Mouse (Mus musculus): ENCODE results near the gene Sgsm2. TPM values are rescaled to one million over a fixed set of nuclear protein-coding genes. Genes with fewer than 3 reads are reported as not detected.

Gene Sgsm2
- polyA plus RNA-seq, 1 experiment from 2014 or later: 9.7 TPM

GRCm38 (mm10) chr11:74838971-74839370, 57.9 kb downstream of the Sgsm2 start:
- WGBS: 49% methylated on average over 6 of the region's 6 CpGs
- no peak for ATAC-seq
- no peaks in the 10 kb centered on the region for H3K9me3 ChIP-seq (replicated peaks)
- H3K4me1 ChIP-seq: peaks cover 36% of the 10 kb centered on the region
- peak overlapping the region; percentile 87 for H3K4me2 ChIP-seq
- H3K27me3 ChIP-seq: no peaks in the 10 kb centered on the region
- H3K36me3 ChIP-seq (ENCODE audit: poor library complexity, severe bottlenecking): peaks cover 34% of the 10 kb centered on the region
- H3K9ac ChIP-seq: peak overlapping the region; percentile 75; the same call in 1 of the 2 replicates
- H3K27ac ChIP-seq: peak overlapping the region; percentile 85
- H3K4me3 ChIP-seq: peak overlapping the region; percentile 60

DNA sequence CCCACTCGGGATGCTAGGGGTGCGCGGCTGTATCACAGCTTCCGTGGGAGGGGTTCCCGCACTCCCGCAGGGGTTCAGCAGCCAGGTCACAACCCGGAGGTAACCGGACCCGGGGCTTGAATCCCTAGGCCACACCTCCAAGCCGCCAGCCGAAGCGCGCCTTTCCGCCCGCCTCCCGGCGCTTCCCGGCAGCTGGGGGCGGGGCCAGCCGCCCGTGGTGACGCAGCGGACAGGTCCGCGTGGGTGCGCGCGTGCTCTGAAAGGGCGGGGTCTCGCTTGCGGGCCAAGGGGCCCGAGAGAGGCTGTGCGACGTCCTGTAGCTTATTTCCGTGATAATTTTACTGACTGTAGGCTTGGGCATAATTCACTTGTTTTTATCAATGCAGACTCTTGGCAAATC, 58.4 kb downstream of the Sgsm2 start:
- peak; percentile 72 for ATAC-seq
- peaks cover 41% of the 10 kb centered on the region for H3K4me1 ChIP-seq
- H3K27ac ChIP-seq: peak overlapping the region; percentile 85
- no peaks in the 10 kb centered on the region for H3K9me3 ChIP-seq (replicated peaks)
- peak overlapping the region; percentile 87 for H3K4me2 ChIP-seq
- under 1% methylated on average over 29 of the region's 35 CpGs for WGBS
- peak overlapping the region; percentile 60 for H3K4me3 ChIP-seq
- no peaks in the 10 kb centered on the region for H3K27me3 ChIP-seq
- peak overlapping the region; percentile 75 for H3K9ac ChIP-seq
- H3K36me3 ChIP-seq (ENCODE audit: poor library complexity, severe bottlenecking): peaks cover 29% of the 10 kb centered on the region

- Histone ChIP-seq H3K27me3 (no peaks in the 10 kb centered on the region), H3K27ac (peak overlapping the region; percentile 85), H3K4me3 (peak overlapping the region; percentile 60), H3K36me3 (ENCODE audit: poor library complexity, severe bottlenecking) (peaks cover 23% of the 10 kb centered on the region), H3K9me3 (replicated peaks) (no peaks in the 10 kb centered on the region), H3K4me2 (peak overlapping the region; percentile 87), H3K4me1 (peaks cover 47% of the 10 kb centered on the region), H3K9ac (peak overlapping the region; percentile 75)
- WGBS: under 1% methylated on average over 49 of the region's 54 CpGs
- ATAC-seq: peak; percentile 71
Measured at GRCm38 (mm10) chr11:74837694-74838431, 59.0 kb downstream of the Sgsm2 start.

DNA sequence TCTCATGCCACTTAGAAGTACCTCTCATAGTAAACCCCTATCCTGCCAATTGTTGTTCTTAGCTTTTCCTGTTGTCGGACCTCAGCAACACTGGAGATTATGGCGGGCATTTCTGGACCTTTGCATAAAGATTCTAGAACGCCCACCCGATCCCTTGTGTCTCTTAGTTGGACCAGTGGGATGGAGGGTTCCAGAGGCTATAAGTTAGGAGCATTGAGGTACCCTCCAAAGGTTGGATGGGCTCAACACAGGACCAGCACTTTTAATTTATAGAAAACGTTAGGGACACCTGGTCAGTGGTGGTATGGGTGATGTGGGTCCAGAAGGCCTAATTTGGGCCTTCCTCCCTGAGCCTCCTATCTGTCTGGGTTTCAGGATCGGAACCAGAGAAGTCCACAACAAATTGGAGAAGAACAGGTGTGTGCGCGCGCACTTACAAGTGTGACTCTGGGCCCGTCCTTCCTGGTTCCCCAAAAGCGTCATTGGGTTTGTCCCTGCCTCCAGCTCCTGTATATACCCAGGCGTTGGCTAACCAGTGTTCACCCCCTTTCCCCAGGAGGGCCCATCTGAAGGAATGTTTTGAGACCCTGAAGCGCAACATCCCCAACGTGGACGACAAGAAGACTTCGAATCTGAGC, 59.7 kb downstream of the Sgsm2 start:
- peak overlapping the region; percentile 60 for H3K4me3 ChIP-seq
- H3K4me1 ChIP-seq: peaks cover 52% of the 10 kb centered on the region
- no peaks in the 10 kb centered on the region for H3K27me3 ChIP-seq
- WGBS: 45% methylated on average over 16 of the region's 16 CpGs
- peaks cover 16% of the 10 kb centered on the region for H3K36me3 ChIP-seq (ENCODE audit: poor library complexity, severe bottlenecking)
- H3K27ac ChIP-seq: peak overlapping the region; percentile 85
- H3K9me3 ChIP-seq (replicated peaks): no peaks in the 10 kb centered on the region
- peak overlapping the region; percentile 75 for H3K9ac ChIP-seq
- H3K4me2 ChIP-seq: peak overlapping the region; percentile 87
- ATAC-seq: no peak; the same call in 1 of the 2 replicates

GRCm38 (mm10) chr11:74836225-74837055, 60.4 kb downstream of the Sgsm2 start:
- Histone ChIP-seq H3K9me3 (replicated peaks) (no peaks in the 10 kb centered on the region), H3K27me3 (no peaks in the 10 kb centered on the region), H3K36me3 (ENCODE audit: poor library complexity, severe bottlenecking) (0 out of 2 replicates have a peak, but pooled peaks cover 10% of the 10 kb centered on the region), H3K9ac (no peak overlapping the region), H3K27ac (no peak overlapping the region), H3K4me3 (no peak overlapping the region), H3K4me1 (peaks cover 52% of the 10 kb centered on the region), H3K4me2 (no peak overlapping the region)
- WGBS: 90% methylated on average over 20 of the region's 22 CpGs
- no peak for ATAC-seq

GRCm38 (mm10) chr11:74835593-74836224, 61.2 kb downstream of the Sgsm2 start:
- H3K4me2 ChIP-seq: no peak overlapping the region
- peak overlapping the region; percentile 38; the same call in 1 of the 2 replicates for H3K9ac ChIP-seq
- 87% methylated on average over 6 of the region's 6 CpGs for WGBS
- no peak overlapping the region for H3K4me3 ChIP-seq
- 0 out of 2 replicates have a peak, but pooled peaks cover 10% of the 10 kb centered on the region for H3K36me3 ChIP-seq (ENCODE audit: poor library complexity, severe bottlenecking)
- peaks cover 52% of the 10 kb centered on the region for H3K4me1 ChIP-seq
- H3K27ac ChIP-seq: no peak overlapping the region
- no peaks in the 10 kb centered on the region for H3K27me3 ChIP-seq
- no peaks in the 10 kb centered on the region for H3K9me3 ChIP-seq (replicated peaks)
- no peak for ATAC-seq

- Histone ChIP-seq H3K4me1 (peaks cover 53% of the 10 kb centered on the region), H3K36me3 (ENCODE audit: poor library complexity, severe bottlenecking) (0 out of 2 replicates have a peak, but pooled peaks cover under 1% of the 10 kb centered on the region), H3K9me3 (replicated peaks) (no peaks in the 10 kb centered on the region), H3K27me3 (no peaks in the 10 kb centered on the region), H3K27ac (peak overlapping the region; percentile 5; the same call in 1 of the 2 replicates), H3K4me3 (no peak overlapping the region; the same call in 1 of the 2 replicates), H3K4me2 (0 out of 2 replicates have a peak overlapping the region, but pooled peaks have one; percentile 91), H3K9ac (0 out of 2 replicates have a peak overlapping the region, but pooled peaks have one; percentile 26)
- 62% methylated on average over 5 of the region's 5 CpGs for WGBS
- no peak for ATAC-seq
Measured at GRCm38 (mm10) chr11:74834650-74835277, 62.1 kb downstream of the Sgsm2 start.

GRCm38 (mm10) chr11:74834359-74834638, 62.6 kb downstream of the Sgsm2 start:
- Histone ChIP-seq H3K36me3 (ENCODE audit: poor library complexity, severe bottlenecking) (no peaks in the 10 kb centered on the region), H3K4me2 (peak overlapping the region; percentile 91; the same call in 1 of the 2 replicates), H3K9me3 (replicated peaks) (no peaks in the 10 kb centered on the region), H3K27me3 (no peaks in the 10 kb centered on the region), H3K27ac (peak overlapping the region; percentile 5; the same call in 1 of the 2 replicates), H3K9ac (no peak overlapping the region; the same call in 1 of the 2 replicates), H3K4me3 (no peak overlapping the region), H3K4me1 (peaks cover 56% of the 10 kb centered on the region)
- 73% methylated on average over 1 of the region's 1 CpGs for WGBS
- ATAC-seq: no peak

GRCm38 (mm10) chr11:74833536-74834358, 63.1 kb downstream of the Sgsm2 start:
- H3K9me3 ChIP-seq (replicated peaks): no peaks in the 10 kb centered on the region
- no peak for ATAC-seq
- no peaks in the 10 kb centered on the region for H3K36me3 ChIP-seq (ENCODE audit: poor library complexity, severe bottlenecking)
- H3K9ac ChIP-seq: peak overlapping the region; percentile 96; the same call in 1 of the 2 replicates
- H3K4me1 ChIP-seq: peaks cover 56% of the 10 kb centered on the region
- peak overlapping the region; percentile 91 for H3K4me2 ChIP-seq
- 86% methylated on average over 8 of the region's 8 CpGs for WGBS
- H3K27me3 ChIP-seq: no peaks in the 10 kb centered on the region; the same call in 1 of the 2 replicates
- peak overlapping the region; percentile 97 for H3K4me3 ChIP-seq
- no peak overlapping the region; the same call in 1 of the 2 replicates for H3K27ac ChIP-seq

DNA sequence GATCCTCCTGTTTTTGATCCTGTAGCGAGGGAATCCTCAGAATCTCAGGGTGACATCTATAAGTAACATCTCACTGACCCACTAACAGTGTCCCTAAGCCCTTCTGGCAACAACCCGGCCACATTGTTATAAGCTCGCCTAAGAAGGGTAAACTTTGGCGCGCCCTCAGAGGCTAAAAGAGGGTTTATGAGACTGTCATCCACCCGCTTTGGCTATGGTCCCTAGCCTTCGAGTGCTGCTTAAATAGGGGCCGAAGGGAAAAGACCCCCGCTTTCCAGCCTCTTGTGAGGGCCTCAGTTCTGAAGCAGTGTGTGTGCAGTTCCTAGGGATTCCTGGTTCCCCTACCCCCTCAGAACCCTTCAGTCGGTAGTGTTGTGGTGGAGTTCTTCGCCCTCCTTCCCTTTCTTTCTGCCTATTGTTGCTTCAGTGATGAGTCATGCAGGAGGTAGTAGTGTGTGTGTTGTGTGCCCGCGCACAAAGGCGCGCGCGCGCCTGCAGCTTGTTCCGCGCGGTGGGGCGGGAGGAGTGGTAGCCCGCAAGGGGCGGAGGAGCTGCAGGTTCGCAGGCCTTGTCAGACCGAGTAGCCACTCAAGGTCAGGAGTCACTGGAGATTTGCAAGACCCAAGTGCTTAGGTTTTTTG, 64.2 kb downstream of the Sgsm2 start:
- H3K9me3 ChIP-seq (replicated peaks): no peaks in the 10 kb centered on the region
- peak overlapping the region; percentile 96 for H3K27ac ChIP-seq
- peak overlapping the region; percentile 96 for H3K9ac ChIP-seq
- ATAC-seq: no peak
- WGBS: under 1% methylated on average over 26 of the region's 26 CpGs
- H3K4me1 ChIP-seq: peaks cover 54% of the 10 kb centered on the region
- peak overlapping the region; percentile 97 for H3K4me3 ChIP-seq
- peak overlapping the region; percentile 91 for H3K4me2 ChIP-seq
- no peaks in the 10 kb centered on the region for H3K36me3 ChIP-seq (ENCODE audit: poor library complexity, severe bottlenecking)
- no peaks in the 10 kb centered on the region; the same call in 1 of the 2 replicates for H3K27me3 ChIP-seq
